Mouse (Mus musculus): ENCODE results near the gene Hpse2. TPM values are rescaled to one million over a fixed set of nuclear protein-coding genes. Genes with fewer than 3 reads are reported as not detected.
A peak's percentile ranks its signal among the peaks of the same experiment; 100 is the strongest.

The Hpse2 gene
- polyA plus RNA-seq, 1 experiment = 0.77 TPM

DNA sequence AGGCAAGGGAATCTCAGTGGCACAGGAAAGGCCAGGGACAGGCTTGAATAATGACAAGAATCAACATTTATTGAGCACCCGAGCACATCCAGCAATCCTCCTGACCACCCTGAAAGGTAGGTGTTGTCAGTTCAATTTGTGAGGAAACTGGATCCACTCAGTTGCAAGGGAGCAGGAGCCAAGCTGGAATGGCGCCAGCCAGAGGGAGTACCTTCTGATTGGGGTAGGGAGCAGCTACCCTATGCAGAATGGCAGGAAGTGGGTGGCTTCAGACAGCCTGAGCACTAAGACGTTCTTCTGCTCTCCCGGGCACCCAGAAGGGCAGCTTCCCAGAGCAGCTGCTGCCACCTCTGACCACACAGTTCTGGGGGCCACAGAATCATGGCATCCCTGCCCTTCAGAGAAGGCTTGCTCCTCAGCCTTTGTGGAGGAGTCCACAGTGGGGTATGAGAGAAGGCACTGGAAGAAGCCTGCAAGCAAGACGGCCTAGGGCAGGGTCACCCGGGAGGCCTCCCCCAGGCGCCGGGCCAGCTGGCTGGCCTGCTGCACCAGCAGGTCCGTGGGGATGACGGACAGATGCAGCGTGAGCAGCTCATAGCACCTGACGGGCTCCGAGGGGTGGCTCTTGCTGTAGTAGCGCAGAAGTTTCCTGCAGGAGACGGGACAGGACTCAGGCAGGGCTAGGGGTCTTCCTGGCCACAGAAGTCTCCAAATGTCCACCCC lies 632.8 kb downstream of the Hpse2 start:
- H3K4me1 ChIP-seq (ENCODE audit: control insufficient read depth, insufficient read depth, low read length) = peaks cover 12% of the 10 kb centered on the region
- peak; percentile 17 for DNase-seq
- WGBS = 43% methylated on average over 15 of the region's 15 CpGs
- TF ChIP-seq POLR2A (IDR thresholded peaks at IDR 0.05; ENCODE audit: borderline replicate concordance, extremely low read depth, low read depth, low read length) (no peak), CTCF (IDR thresholded peaks at IDR 0.05; ENCODE audit: insufficient read depth, low read length) (no peak)
- no peak overlapping the region for H3K4me3 ChIP-seq (replicated peaks; ENCODE audit: extremely low read depth, low read depth, low read length)

DNA sequence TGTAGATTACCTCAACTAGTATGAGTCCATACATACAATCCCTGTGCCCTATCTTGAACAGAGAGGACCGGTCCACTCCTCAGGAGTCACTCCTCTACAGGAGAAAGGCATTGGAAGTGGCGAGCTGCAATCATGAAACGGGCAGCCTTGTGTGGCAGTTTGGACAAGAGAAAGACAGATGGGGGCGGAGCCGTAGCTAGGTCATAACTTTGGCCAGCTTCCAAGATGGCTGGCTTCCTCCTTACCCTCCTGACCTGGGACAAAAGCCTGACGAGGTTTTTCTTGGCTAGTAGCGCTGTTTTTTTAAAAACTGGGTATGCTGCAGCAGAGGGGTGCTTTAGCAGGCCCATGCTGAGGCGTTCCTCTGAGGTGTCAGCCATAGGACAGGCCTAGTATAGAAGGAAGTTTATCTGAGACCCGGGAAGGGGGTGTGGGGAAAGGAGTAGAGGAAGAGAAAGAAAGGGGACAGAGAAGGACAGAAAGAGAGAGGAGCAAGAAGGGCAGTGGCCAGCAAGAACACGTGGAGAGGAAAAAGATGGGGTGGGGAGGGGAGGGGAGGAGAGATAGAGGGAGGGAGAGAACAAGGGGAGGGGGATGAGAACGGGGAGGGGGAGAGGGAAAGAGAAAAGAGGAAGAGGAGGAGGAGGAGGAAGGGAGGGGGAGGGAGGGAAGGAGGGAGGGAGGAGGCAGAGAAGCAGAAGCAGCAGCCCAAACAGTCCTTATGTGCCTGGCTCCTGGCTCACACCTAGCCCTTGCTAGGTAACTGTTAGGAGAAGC lies 634.8 kb downstream of the Hpse2 start:
- TF ChIP-seq CTCF (IDR thresholded peaks at IDR 0.05; ENCODE audit: insufficient read depth, low read length) (no peak), POLR2A (IDR thresholded peaks at IDR 0.05; ENCODE audit: borderline replicate concordance, extremely low read depth, low read depth, low read length) (no peak; the same call in 1 of the 2 replicates)
- H3K4me1 ChIP-seq (ENCODE audit: control insufficient read depth, insufficient read depth, low read length) = peaks cover 12% of the 10 kb centered on the region
- peak overlapping the region; percentile 32 for H3K4me3 ChIP-seq (replicated peaks; ENCODE audit: extremely low read depth, low read depth, low read length)
- 4% methylated on average over 11 of the region's 11 CpGs for WGBS
- peak; percentile 68 for DNase-seq

DNA sequence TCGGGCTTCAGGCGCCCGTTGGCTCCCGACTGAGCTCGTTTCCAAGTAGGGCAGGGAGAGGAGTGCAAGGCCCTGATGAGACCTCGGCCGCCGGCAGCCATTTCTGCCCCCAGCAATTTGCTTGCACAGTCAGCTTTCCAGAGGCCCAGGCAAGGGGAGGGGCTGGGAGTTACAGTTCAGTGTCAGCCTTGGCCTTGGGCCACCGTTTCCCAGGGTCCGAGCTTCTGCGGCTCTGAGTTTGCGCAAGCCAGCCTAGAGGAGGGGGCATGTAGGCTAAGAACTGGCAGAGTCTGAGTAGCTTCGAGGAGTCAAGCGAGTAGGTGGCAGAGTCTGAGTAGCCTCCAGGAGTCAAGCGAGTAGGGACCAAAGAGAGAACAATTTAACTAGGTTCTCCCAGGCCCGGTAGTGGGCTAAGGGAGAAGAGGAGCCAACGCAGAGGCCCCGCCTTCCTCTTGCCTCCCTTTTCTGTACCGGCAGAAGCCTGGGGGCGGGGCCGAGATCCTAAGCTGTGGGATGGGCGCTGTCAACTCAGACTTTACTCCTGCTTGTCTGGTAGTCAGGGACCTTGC lies 635.7 kb downstream of the Hpse2 start, which contains the start of gene Pyroxd2:
Gene Pyroxd2, minus strand, starts transcription at position 413 of the 569 bp plus-strand sequence.
- H3K4me1 ChIP-seq (ENCODE audit: control insufficient read depth, insufficient read depth, low read length) = peaks cover 10% of the 10 kb centered on the region
- TF ChIP-seq POLR2A (IDR thresholded peaks at IDR 0.05; ENCODE audit: borderline replicate concordance, extremely low read depth, low read depth, low read length) (no peak), CTCF (IDR thresholded peaks at IDR 0.05; ENCODE audit: insufficient read depth, low read length) (no peak)
- peak; percentile 76 for DNase-seq
- WGBS = 7% methylated on average over 22 of the region's 22 CpGs
- H3K4me3 ChIP-seq (replicated peaks; ENCODE audit: extremely low read depth, low read depth, low read length) = peak within 1 kb of the TSS; percentile 62

DNA sequence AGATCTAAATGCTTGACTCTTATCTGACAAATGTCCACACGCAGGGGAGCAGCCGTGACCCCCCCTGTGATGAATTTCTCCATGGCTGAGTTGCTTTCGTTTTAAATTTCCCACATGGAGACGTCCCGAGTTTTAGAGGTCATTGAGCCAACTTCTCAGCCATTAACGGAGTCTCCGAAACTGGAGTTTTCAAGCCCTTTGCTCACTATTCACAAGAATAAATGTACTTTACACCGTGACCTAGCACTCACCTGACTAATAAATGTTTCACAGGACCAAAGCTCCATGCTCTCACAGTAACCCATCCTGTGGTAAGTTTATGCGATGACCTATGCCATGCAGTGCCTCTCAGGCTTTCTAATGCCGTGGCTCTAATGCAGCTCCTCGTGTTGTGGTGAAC lies 638.0 kb downstream of the Hpse2 start:
- DNase-seq = no peak
- H3K4me1 ChIP-seq (ENCODE audit: control insufficient read depth, insufficient read depth, low read length) = peaks cover 6% of the 10 kb centered on the region
- H3K4me3 ChIP-seq (replicated peaks; ENCODE audit: extremely low read depth, low read depth, low read length) = no peak overlapping the region
- TF ChIP-seq CTCF (IDR thresholded peaks at IDR 0.05; ENCODE audit: insufficient read depth, low read length) (no peak), POLR2A (IDR thresholded peaks at IDR 0.05; ENCODE audit: borderline replicate concordance, extremely low read depth, low read depth, low read length) (no peak)
- 73% methylated on average over 11 of the region's 11 CpGs for WGBS

DNA sequence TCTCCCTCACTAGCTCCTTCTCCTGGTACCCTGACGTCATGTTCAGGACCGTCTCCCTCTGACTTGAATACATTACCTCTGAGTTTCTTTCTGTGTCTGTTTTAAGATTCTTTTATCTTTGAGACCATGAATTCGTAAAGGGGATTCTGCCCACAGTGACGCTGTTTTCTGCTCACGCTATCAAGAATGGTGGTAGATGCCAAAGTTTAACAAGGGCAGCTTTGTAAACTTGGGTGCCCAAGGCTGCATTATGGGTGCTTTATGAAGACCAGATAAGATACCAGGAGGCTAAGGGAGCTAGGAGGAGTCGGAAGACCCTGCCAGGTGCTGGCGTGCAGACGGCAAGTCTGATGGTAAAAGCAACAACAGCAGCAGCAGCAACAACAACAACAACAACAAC lies 641.5 kb downstream of the Hpse2 start:
- TF ChIP-seq POLR2A (IDR thresholded peaks at IDR 0.05; ENCODE audit: borderline replicate concordance, extremely low read depth, low read depth, low read length) (no peak), CTCF (IDR thresholded peaks at IDR 0.05; ENCODE audit: insufficient read depth, low read length) (no peak)
- no peak overlapping the region for H3K4me3 ChIP-seq (replicated peaks; ENCODE audit: extremely low read depth, low read depth, low read length)
- WGBS = 93% methylated on average over 8 of the region's 8 CpGs
- DNase-seq = no peak
- H3K4me1 ChIP-seq (ENCODE audit: control insufficient read depth, insufficient read depth, low read length) = no peaks in the 10 kb centered on the region; the same call in 1 of the 2 replicates

GRCm38 (mm10) chr19:42745869-42746224 lies 642.3 kb downstream of the Hpse2 start:
- Histone ChIP-seq H3K4me1 (ENCODE audit: control insufficient read depth, insufficient read depth, low read length) (no peaks in the 10 kb centered on the region), H3K4me3 (replicated peaks; ENCODE audit: extremely low read depth, low read depth, low read length) (no peak overlapping the region)
- TF ChIP-seq POLR2A (IDR thresholded peaks at IDR 0.05; ENCODE audit: borderline replicate concordance, extremely low read depth, low read depth, low read length) = no peak
- no peak for TF ChIP-seq CTCF (IDR thresholded peaks at IDR 0.05; ENCODE audit: insufficient read depth, low read length)
- 67% methylated on average over 4 of the region's 4 CpGs for WGBS
- no peak for DNase-seq

- H3K4me1 ChIP-seq (ENCODE audit: control insufficient read depth, insufficient read depth, low read length) = no peaks in the 10 kb centered on the region
- H3K4me3 ChIP-seq (replicated peaks; ENCODE audit: extremely low read depth, low read depth, low read length) = no peak overlapping the region
- no peak for TF ChIP-seq CTCF (IDR thresholded peaks at IDR 0.05; ENCODE audit: insufficient read depth, low read length)
- TF ChIP-seq POLR2A (IDR thresholded peaks at IDR 0.05; ENCODE audit: borderline replicate concordance, extremely low read depth, low read depth, low read length) = no peak
- WGBS = 66% methylated on average over 9 of the region's 9 CpGs
- DNase-seq = no peak
These were observed 642.9 kb downstream of the Hpse2 start for GRCm38 (mm10) chr19:42745084-42745868.

DNA sequence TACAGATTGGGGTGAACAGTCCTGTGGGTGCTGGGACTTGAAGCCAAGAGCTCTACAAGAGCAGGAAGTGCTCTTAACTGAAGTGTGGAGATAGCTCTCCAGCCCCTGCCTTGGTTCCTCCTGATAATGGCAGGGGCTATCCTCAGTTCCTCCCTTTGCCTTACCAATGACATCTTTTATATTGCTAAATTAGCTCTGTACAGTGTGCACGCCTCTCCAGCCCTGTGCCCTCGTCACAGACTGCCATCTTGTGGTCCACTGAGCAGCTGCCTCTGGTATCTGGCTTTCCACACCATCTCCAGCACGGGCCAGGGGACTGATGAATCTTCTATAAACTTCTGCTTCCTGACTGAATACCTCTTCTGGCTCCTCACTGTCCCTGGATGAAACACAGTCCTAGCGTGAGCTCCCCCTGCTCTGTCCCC lies 644.0 kb downstream of the Hpse2 start:
- peak; percentile 41 for DNase-seq
- TF ChIP-seq CTCF (IDR thresholded peaks at IDR 0.05; ENCODE audit: insufficient read depth, low read length) = peak; percentile 78
- TF ChIP-seq POLR2A (IDR thresholded peaks at IDR 0.05; ENCODE audit: borderline replicate concordance, extremely low read depth, low read depth, low read length) = no peak
- Histone ChIP-seq H3K4me3 (replicated peaks; ENCODE audit: extremely low read depth, low read depth, low read length) (no peak overlapping the region), H3K4me1 (ENCODE audit: control insufficient read depth, insufficient read depth, low read length) (no peaks in the 10 kb centered on the region)
- 12% methylated on average over 4 of the region's 4 CpGs for WGBS

DNA sequence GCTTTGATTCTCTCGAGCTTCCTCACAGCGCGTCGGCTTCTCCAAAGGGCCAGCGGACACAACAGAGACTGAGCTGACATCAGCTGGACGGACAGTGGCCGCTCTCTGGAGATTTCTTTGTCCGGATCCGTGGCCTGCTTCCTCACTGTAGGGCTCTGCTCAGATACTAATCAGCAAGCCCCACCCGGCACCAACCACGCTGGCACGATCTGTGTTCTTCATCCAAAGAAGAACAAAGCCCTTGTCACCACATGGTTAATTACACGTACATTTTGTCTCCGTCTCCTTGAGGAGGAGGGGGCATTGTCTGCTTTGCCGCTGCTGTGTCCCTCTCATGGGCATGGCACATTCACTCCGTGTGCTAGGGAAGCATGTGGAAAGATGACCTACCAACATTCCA lies 644.9 kb downstream of the Hpse2 start:
- DNase-seq = no peak
- WGBS = 71% methylated on average over 16 of the region's 16 CpGs
- TF ChIP-seq CTCF (IDR thresholded peaks at IDR 0.05; ENCODE audit: insufficient read depth, low read length) = no peak
- TF ChIP-seq POLR2A (IDR thresholded peaks at IDR 0.05; ENCODE audit: borderline replicate concordance, extremely low read depth, low read depth, low read length) = no peak

More for the DNA sequence above, 644.9 kb downstream of the Hpse2 start:
- Histone ChIP-seq H3K4me3 (replicated peaks; ENCODE audit: extremely low read depth, low read depth, low read length) (no peak overlapping the region), H3K4me1 (ENCODE audit: control insufficient read depth, insufficient read depth, low read length) (no peaks in the 10 kb centered on the region)
